Mouse (Mus musculus): ENCODE data around the gene Vezt.

DNA sequence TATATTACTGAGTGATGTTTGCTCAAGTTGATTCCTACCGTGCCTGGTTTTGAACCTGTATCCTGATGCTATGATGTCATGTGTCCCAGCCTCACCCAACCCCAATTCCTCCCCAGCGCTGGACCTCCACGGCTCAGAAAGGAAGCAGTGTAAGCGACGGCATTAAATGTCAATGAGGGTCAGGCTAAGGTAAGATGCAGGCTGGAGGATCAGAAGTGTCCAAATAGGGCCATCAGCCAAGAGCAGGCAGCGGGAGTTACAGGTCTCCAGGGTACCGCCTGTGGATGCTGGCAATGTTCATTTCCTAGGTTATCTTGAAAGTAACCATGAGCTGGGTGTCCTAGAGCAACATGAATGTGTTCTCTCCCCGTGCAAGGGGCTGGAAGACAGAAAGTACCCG is 104.2 kb downstream of the Vezt start:
- TF ChIP-seq CTCF (IDR thresholded peaks at IDR 0.05; ENCODE audit: low read depth, low read length) = no peak
- TF ChIP-seq POLR2A (IDR thresholded peaks at IDR 0.05; ENCODE audit: borderline replicate concordance, low read depth, low read length) = no peak
